Mouse (Mus musculus) testis, adult 2 months (tissue): Measurements from ENCODE around the gene Galnt4. TPM values are rescaled to one million over a fixed set of nuclear protein-coding genes. Genes with fewer than 3 reads are reported as not detected.
"Not testable (repeated sequence)": the region's sequence is repeated elsewhere in the genome, so short reads cannot be mapped to it uniquely, and the experiment has no call there.

Source experiments
- H3K27ac ChIP-seq: fragments of 200-500 bp; 2 replicates; pipeline ENCODE4 v1.5.1; 2012; ENCODE audit warnings: low read depth, low read length; ENCODE audit not compliant: control insufficient read depth, insufficient read depth
- H3K27me3 ChIP-seq: fragments of 200-500 bp; 2 replicates; pipeline ENCODE4 v1.6.1; 2012; ENCODE audit warnings: mild to moderate bottlenecking, low read length, moderate library complexity; ENCODE audit not compliant: control insufficient read depth, insufficient read depth
- H3K36me3 ChIP-seq: fragments of 200-500 bp; 2 replicates; pipeline ENCODE4 v1.6.1; 2012; ENCODE audit warnings: mild to moderate bottlenecking, low read length; ENCODE audit not compliant: control insufficient read depth, insufficient read depth
- H3K4me1 ChIP-seq: fragments of 200-500 bp; 2 replicates; pipeline ENCODE4 v1.6.1; 2012; ENCODE audit warnings: low read length; ENCODE audit not compliant: control insufficient read depth, insufficient read depth
- H3K4me3 ChIP-seq: fragments of 200-500 bp; 2 replicates; pipeline ENCODE4 v1.5.1; 2012; ENCODE audit warnings: low read depth, mild to moderate bottlenecking, low read length, moderate library complexity, mixed read lengths; ENCODE audit not compliant: control insufficient read depth
- CTCF ChIP-seq: fragments of 200-500 bp; IDR thresholded peaks from 2 replicates; pipeline ENCODE4 v1.5.1; 2012; ENCODE audit warnings: low read depth, mild to moderate bottlenecking, inconsistent platforms, low read length, moderate library complexity; ENCODE audit not compliant: control insufficient read depth, insufficient read depth, insufficient replicate concordance
- POLR2A ChIP-seq: fragments of 200-500 bp; IDR thresholded peaks from 2 replicates; pipeline ENCODE4 v1.6.1; 2012; ENCODE audit warnings: low read depth, mild to moderate bottlenecking, inconsistent platforms, low read length, moderate library complexity; ENCODE audit not compliant: control insufficient read depth
- polyA plus RNA-seq: library from polyadenylated mRNA; depleted of rRNA; stranded (reverse); fragments of >200 nt; gene quantifications from 2 replicates; pipeline ENCODE4 v1.2.3, GENCODE M21; 2012; rRNA removed

Galnt4 gene
- polyA plus RNA-seq, 1 experiment = 0.61 TPM

GRCm38 (mm10) chr10:99150016-99150415 lies 42.1 kb downstream of the Galnt4 start:
- H3K27ac ChIP-seq = no peak overlapping the region
- no peaks in the 10 kb centered on the region for H3K36me3 ChIP-seq
- no peaks in the 10 kb centered on the region for H3K4me1 ChIP-seq
- H3K27me3 ChIP-seq = no peaks in the 10 kb centered on the region
- TF ChIP-seq POLR2A (no peak), CTCF (no peak)
- no peak overlapping the region for H3K4me3 ChIP-seq

DNA sequence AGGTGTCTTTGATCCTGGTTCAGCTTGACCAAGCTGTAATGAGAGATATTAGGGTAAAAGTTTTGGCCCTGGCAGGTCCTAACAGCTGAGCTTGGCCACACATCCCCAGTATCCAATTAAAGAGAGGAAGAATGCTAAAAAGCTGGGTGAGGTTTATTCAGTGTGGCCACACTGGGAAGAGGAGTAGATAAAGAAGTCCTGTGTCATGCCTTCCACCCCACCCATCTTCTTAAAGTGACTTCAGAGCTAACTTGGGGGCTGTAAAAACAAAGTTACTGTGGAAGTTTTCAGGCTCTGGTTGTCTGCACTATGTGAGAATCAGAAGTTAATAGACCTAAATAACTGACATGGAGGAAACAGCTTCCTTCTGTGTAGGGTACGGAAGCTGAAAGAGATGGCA lies 43.6 kb downstream of the Galnt4 start:
- Histone ChIP-seq H3K4me3 (no peak overlapping the region), H3K36me3 (no peaks in the 10 kb centered on the region), H3K27ac (no peak overlapping the region), H3K4me1 (no peaks in the 10 kb centered on the region), H3K27me3 (no peaks in the 10 kb centered on the region)
- TF ChIP-seq POLR2A (no peak), CTCF (no peak)

DNA sequence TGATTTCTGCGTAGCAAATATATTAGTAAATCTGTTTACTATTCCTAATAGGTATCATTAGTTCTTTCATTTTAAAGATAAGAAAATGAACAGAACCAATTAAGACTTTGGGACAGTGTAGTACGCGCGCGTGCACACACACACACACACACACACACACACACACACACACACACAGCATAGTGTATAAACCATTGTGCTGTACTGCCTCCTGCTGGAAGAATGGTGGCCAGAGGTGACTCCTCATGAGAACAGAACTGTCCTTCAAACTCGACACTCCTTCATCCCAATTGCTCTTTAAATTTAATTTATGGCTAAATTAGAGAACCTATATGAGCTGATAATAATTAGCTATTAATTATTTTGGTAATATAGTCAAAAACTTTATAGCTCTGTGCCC lies 44.1 kb downstream of the Galnt4 start:
- no peak overlapping the region for H3K4me3 ChIP-seq
- no peaks in the 10 kb centered on the region for H3K36me3 ChIP-seq
- TF ChIP-seq CTCF (no peak), POLR2A (no peak)
- no peaks in the 10 kb centered on the region for H3K27me3 ChIP-seq
- H3K27ac ChIP-seq = no peak overlapping the region
- H3K4me1 ChIP-seq = no peaks in the 10 kb centered on the region

- Histone ChIP-seq H3K36me3 (no peaks in the 10 kb centered on the region), H3K27ac (no peak overlapping the region), H3K4me3 (no peak overlapping the region), H3K27me3 (no peaks in the 10 kb centered on the region), H3K4me1 (no peaks in the 10 kb centered on the region)
- TF ChIP-seq CTCF (no peak), POLR2A (no peak)
Observed at GRCm38 (mm10) chr10:99154635-99155034, 46.7 kb downstream of the Galnt4 start.

DNA sequence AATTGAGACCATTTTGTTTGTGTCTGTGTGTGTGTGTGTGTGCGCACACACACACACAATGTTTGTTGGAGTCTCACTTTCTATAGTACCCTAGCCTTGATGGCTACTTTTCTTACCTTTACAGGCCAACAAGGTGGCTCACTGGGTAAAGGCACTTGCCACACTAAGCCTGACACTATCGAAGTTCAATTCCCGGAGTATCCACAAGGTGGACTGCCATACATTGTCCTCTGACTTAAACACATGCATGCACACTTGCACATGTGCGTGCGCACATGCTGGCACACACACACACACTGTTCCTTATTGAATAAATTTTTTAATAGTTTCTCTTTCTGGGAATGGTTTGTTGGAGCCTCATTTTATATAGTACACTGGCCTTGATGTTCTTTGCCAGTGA lies 48.8 kb downstream of the Galnt4 start:
- no peak overlapping the region for H3K4me3 ChIP-seq
- H3K4me1 ChIP-seq = no peaks in the 10 kb centered on the region
- no peaks in the 10 kb centered on the region for H3K36me3 ChIP-seq
- TF ChIP-seq POLR2A (no peak), CTCF (no peak)
- no peaks in the 10 kb centered on the region for H3K27me3 ChIP-seq
- no peak overlapping the region for H3K27ac ChIP-seq

DNA sequence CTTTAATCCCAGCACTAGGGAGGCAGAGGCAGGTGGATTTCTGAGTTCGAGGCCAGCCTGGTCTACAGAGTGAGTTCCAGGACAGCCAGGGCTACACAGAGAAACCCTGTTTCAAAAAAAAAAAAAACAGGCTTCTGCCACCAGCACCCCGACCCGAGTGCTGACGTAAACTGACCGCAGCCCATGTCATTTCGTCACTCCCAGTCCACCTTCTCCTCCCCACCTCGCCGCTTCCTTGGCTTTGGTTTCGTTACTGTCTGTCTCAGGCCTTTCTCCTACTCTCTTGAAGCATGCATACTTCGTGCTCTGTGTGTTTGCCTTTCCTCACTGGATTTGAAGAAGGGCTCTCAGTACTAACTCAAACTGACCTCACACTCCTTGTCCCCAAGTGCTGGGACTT lies 49.7 kb downstream of the Galnt4 start:
- H3K4me1 ChIP-seq, H3K27ac ChIP-seq, H3K4me3 ChIP-seq, H3K27me3 ChIP-seq, H3K36me3 ChIP-seq: not testable (repeated sequence)

- no peak overlapping the region for H3K4me3 ChIP-seq
- no peaks in the 10 kb centered on the region for H3K27me3 ChIP-seq
- H3K27ac ChIP-seq = no peak overlapping the region
- no peaks in the 10 kb centered on the region for H3K36me3 ChIP-seq
- no peaks in the 10 kb centered on the region for H3K4me1 ChIP-seq
- no peak for TF ChIP-seq POLR2A
- TF ChIP-seq CTCF = peak; percentile 38; the same call in 1 of the 2 replicates
Observed at GRCm38 (mm10) chr10:99161987-99162582, 54.1 kb downstream of the Galnt4 start.

Other genes starting within 250 kb of the Galnt4 start
- 3.6 and 4.1 TPM in 2 replicates for gene Atp2b1, start 193.8 kb upstream of the Galnt4 start, polyA plus RNA-seq
- 73.4 and 78.4 TPM in 2 replicates for gene Poc1b, start 1.1 kb upstream of the Galnt4 start, polyA plus RNA-seq
- gene Phxr2, start 18.2 kb downstream of the Galnt4 start, polyA plus RNA-seq = not detected in 2 replicates
- 5.1 and 5.8 TPM in 2 replicates for gene Dusp6, start 155.1 kb downstream of the Galnt4 start, polyA plus RNA-seq